Mouse (Mus musculus): ENCODE data around the gene Rnf144b.

DNA sequence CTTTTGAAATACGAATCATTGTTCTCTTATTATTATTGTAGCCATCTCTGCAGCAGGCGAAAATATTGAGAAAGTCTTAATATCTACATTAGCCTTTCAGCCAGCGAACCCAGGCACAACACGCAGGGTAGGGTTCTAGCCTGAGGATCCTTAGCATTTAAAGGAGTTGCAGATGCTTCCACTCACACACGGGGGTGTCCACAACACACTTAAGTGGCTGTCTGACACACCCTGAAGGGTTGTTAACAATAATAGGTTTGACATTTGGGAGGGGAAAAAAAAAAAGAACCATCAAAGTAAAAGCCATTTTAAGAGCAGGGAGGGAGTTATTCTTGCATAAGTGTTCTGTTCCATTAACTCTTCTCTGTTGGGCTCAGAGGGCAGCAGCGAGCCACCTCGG, 23.9 kb downstream of the Rnf144b start:
- TF ChIP-seq CTCF (IDR thresholded peaks at IDR 0.05), result no peak
- no peak for TF ChIP-seq EP300 (IDR thresholded peaks at IDR 0.05; ENCODE audit: insufficient read depth, low read depth, low read length)

All from heart, adult 2 months (tissue).